In genomic region chr12:33162541-33162940, GRCm38 (mm10) we compare ENCODE assay signal across 9 mouse cellular contexts. TPM values are rescaled to one million over a fixed set of nuclear protein-coding genes. Genes with fewer than 3 reads are reported as not detected.
DNase-seq lines count a peak whose midpoint lies in the region; ATAC-seq and TF ChIP-seq lines count a peak whose summit lies in the region.
"Had no signal": no experiment of that assay in that cellular context is flagged by ENCODE, and none has a peak within 500 bp of the region (broad histone marks: within the 10 kb centered on the region; RNA-seq: fewer than 3 reads in every experiment).

No protein-coding gene starts in this region.

- H3K36me3 ChIP-seq in intestine, embryonic 14.5 days (ENCODE audit: control insufficient read depth, insufficient read depth, low read length) = no peaks in the 10 kb centered on the region
- H3K36me3 ChIP-seq in intestine, postnatal 0 days (ENCODE audit: control insufficient read depth, insufficient read depth) = no peaks in the 10 kb centered on the region; the same call in 1 of the 2 replicates
- no peaks in the 10 kb centered on the region for H3K36me3 ChIP-seq in hindbrain, embryonic 14.5 days (replicated peaks; ENCODE audit: control insufficient read depth, insufficient read depth)
- no peaks in the 10 kb centered on the region for H3K36me3 ChIP-seq in midbrain, embryonic 15.5 days (replicated peaks)

- H3K27ac ChIP-seq in intestine, embryonic 14.5 days (ENCODE audit: low read depth) = peak overlapping the region; percentile 48
- H3K27ac ChIP-seq in intestine, postnatal 0 days (ENCODE audit: low read depth, low read length) = no peak overlapping the region
- H3K27ac ChIP-seq in hindbrain, embryonic 14.5 days = peak overlapping the region; percentile 32
- H3K27ac ChIP-seq in midbrain, embryonic 15.5 days = peak overlapping the region; percentile 62; the same call in 1 of the 2 replicates

- no peak for TF ChIP-seq CTCF in intestine, postnatal 0 days (IDR thresholded peaks at IDR 0.05; ENCODE audit: low read depth)

- H3K4me3 ChIP-seq in intestine, embryonic 14.5 days (ENCODE audit: low read depth, low read length) = no peak overlapping the region
- H3K4me3 ChIP-seq in intestine, postnatal 0 days (ENCODE audit: low read depth, low read length) = no peak overlapping the region
- no peak overlapping the region for H3K4me3 ChIP-seq in hindbrain, embryonic 14.5 days (replicated peaks; ENCODE audit: low read length)
- H3K4me3 ChIP-seq in midbrain, embryonic 15.5 days = no peak overlapping the region
- H3K4me3 ChIP-seq: erythroblast, embryonic 14.5 days had no signal

- H3K27me3 ChIP-seq in intestine, embryonic 14.5 days (replicated peaks; ENCODE audit: control insufficient read depth, insufficient read depth, low read length) = no peaks in the 10 kb centered on the region
- H3K27me3 ChIP-seq in intestine, postnatal 0 days (replicated peaks; ENCODE audit: control insufficient read depth, insufficient read depth, low read length) = no peaks in the 10 kb centered on the region
- H3K27me3 ChIP-seq in hindbrain, embryonic 14.5 days (ENCODE audit: control insufficient read depth, insufficient read depth, low read length) = no peaks in the 10 kb centered on the region
- H3K27me3 ChIP-seq in midbrain, embryonic 15.5 days (replicated peaks) = no peaks in the 10 kb centered on the region

- no peak overlapping the region for H3K9ac ChIP-seq in intestine, embryonic 14.5 days (ENCODE audit: low read length)
- H3K9ac ChIP-seq in intestine, postnatal 0 days (ENCODE audit: low read depth, low read length) = no peak overlapping the region
- H3K9ac ChIP-seq in hindbrain, embryonic 14.5 days = no peak overlapping the region
- H3K9ac ChIP-seq in midbrain, embryonic 15.5 days = peak overlapping the region; percentile 14; the same call in 1 of the 2 replicates

- H3K4me1 ChIP-seq in intestine, embryonic 14.5 days (replicated peaks; ENCODE audit: control insufficient read depth, insufficient read depth, low read length) = peaks cover 15% of the 10 kb centered on the region; the same call in 1 of the 2 replicates
- 0 out of 2 replicates have a peak, but pooled peaks cover 2% of the 10 kb centered on the region for H3K4me1 ChIP-seq in intestine, postnatal 0 days (replicated peaks; ENCODE audit: control insufficient read depth, insufficient read depth, low read length)
- peaks cover 6% of the 10 kb centered on the region for H3K4me1 ChIP-seq in hindbrain, embryonic 14.5 days (replicated peaks; ENCODE audit: control insufficient read depth, insufficient read depth, low read length)
- peaks cover 16% of the 10 kb centered on the region for H3K4me1 ChIP-seq in midbrain, embryonic 15.5 days

- 33% methylated on average over 12 of the region's 12 CpGs for whole genome bisulfite sequencing in intestine, embryonic 14.5 days
- whole genome bisulfite sequencing in intestine, postnatal 0 days = 62% methylated on average over 12 of the region's 12 CpGs
- WGBS in hindbrain, embryonic 14.5 days = 29% methylated on average over 12 of the region's 12 CpGs
- WGBS in midbrain, embryonic 15.5 days = 43% methylated on average over 12 of the region's 12 CpGs

- no peak for DNase-seq in intestine, embryonic 14.5 days (ENCODE audit: low spot score)
- DNase-seq in cerebellum, adult 9-10 months = peak; percentile 70
- peak; percentile 55 for DNase-seq in hindbrain, embryonic 14.5 days (ENCODE audit: low spot score)
- DNase-seq in B cell, adult 2 months = no peak
- no peak for DNase-seq in right cerebral cortex, postnatal 4 days
- DNase-seq in natural killer cell, adult 2 months (ENCODE audit: low spot score in 2 of 2) = no peak

- no peak for ATAC-seq in intestine, embryonic 14.5 days (replicated peaks; ENCODE audit: low FRiP score, low TSS enrichment, low read depth)
- no peak for ATAC-seq in intestine, postnatal 0 days
- ATAC-seq in hindbrain, embryonic 14.5 days (ENCODE audit: low FRiP score) = peak; percentile 78; the same call in 1 of the 2 replicates
- ATAC-seq in midbrain, embryonic 15.5 days (replicated peaks) = no peak; the same call in 1 of the 2 replicates

- no peaks in the 10 kb centered on the region for H3K9me3 ChIP-seq in intestine, embryonic 14.5 days (ENCODE audit: control insufficient read depth, low read length)
- no peaks in the 10 kb centered on the region for H3K9me3 ChIP-seq in intestine, postnatal 0 days (ENCODE audit: control insufficient read depth)
- H3K9me3 ChIP-seq in hindbrain, embryonic 14.5 days (ENCODE audit: control insufficient read depth, low read length) = no peaks in the 10 kb centered on the region
- H3K9me3 ChIP-seq in midbrain, embryonic 15.5 days = no peaks in the 10 kb centered on the region

- H3K4me2 ChIP-seq in intestine, embryonic 14.5 days (ENCODE audit: low read length) = peak overlapping the region; percentile 20; the same call in 1 of the 2 replicates
- H3K4me2 ChIP-seq in intestine, postnatal 0 days (replicated peaks; ENCODE audit: low read depth) = no peak overlapping the region
- no peak overlapping the region for H3K4me2 ChIP-seq in hindbrain, embryonic 14.5 days (replicated peaks)
- no peak overlapping the region for H3K4me2 ChIP-seq in midbrain, embryonic 15.5 days

RNA-seq across cellular contexts. Expression of gene Atxn7l1, which starts 15.0 kb away (rescaled TPM):
- polyA plus RNA-seq in intestine, embryonic 14.5 days (2014; fragmentation: Nextera tagmentation; extraction: Ambion mirVana) = 18.2 and 21.1 TPM in 2 replicates
- 8.2 and 9.0 TPM in 2 replicates for polyA plus RNA-seq in intestine, postnatal 0 days (2015; fragmentation: Nextera tagmentation; extraction: Ambion mirVana)
- 25.7 and 27.5 TPM in 2 replicates for polyA plus RNA-seq in hindbrain, embryonic 14.5 days (2014; fragmentation: Nextera tagmentation; extraction: Ambion mirVana)
- polyA plus RNA-seq in midbrain, embryonic 15.5 days (2015; fragmentation: Nextera tagmentation; extraction: Ambion mirVana) = 20.2 and 24.4 TPM in 2 replicates

Comparison
In these comparisons a context has a peak if more than half of its experiments do, and no peak if none do; other contexts are left out.
1. DNase-seq: peak in cerebellum, adult 9-10 months (single experiment) and hindbrain, embryonic 14.5 days (single experiment); none in intestine, embryonic 14.5 days (single experiment), B cell, adult 2 months (0 of 2), right cerebral cortex, postnatal 4 days (single experiment) and natural killer cell, adult 2 months (0 of 2).